Mouse (Mus musculus) CH12.LX (cell line): ENCODE data around the gene Pjvk. TPM values are rescaled to one million over a fixed set of nuclear protein-coding genes. Genes with fewer than 3 reads are reported as not detected.

Experiments
- DNase-seq: peaks from one replicate; pipeline ENCODE4 v3.0.0-alpha.2; 2013; ENCODE audit errors: extremely low read depth
- H3K27ac ChIP-seq: 2 replicates; pipeline ENCODE4 v1.5.1; 2012; ENCODE audit warnings: low read depth, mild to moderate bottlenecking, control low read depth, moderate library complexity; ENCODE audit not compliant: insufficient read depth
- H3K27me3 ChIP-seq: replicated peaks from 2 replicates; pipeline ENCODE3; 2012; ENCODE audit warnings: inconsistent platforms
- H3K36me3 ChIP-seq, 2 experiments: replicated peaks in 1 of 2; 2 replicates each; pipeline versions ENCODE3 to v1.6.1; 2012; ENCODE audit warnings: inconsistent platforms in 1 of 2, low read length in 1 of 2, mild to moderate bottlenecking in 1 of 2, mixed read lengths in 1 of 2, moderate library complexity in 1 of 2; ENCODE audit not compliant: control insufficient read depth in 1 of 2, insufficient read depth in 1 of 2
- H3K4me1 ChIP-seq, 2 experiments: 2 replicates each; pipeline ENCODE4 v1.6.1; 2012; ENCODE audit warnings: inconsistent platforms in 1 of 2, moderate library complexity in 1 of 2; ENCODE audit not compliant: insufficient read depth in 2 of 2, control insufficient read depth in 1 of 2
- H3K4me2 ChIP-seq: 2 replicates; pipeline ENCODE4 v1.6.1; 2012; ENCODE audit warnings: low read depth, mild to moderate bottlenecking, control low read depth; ENCODE audit not compliant: poor library complexity, insufficient read depth, severe bottlenecking
- H3K4me3 ChIP-seq, 3 experiments: fragments of 150-350 bp in 1 of 3; sonication (generic) in 1 of 3; replicated peaks in 1 of 3; 2 replicates each; pipeline versions ENCODE3 to v1.5.1; 2011 to 2012; ENCODE audit warnings: low read depth in 2 of 3, low read length in 2 of 3, mild to moderate bottlenecking in 2 of 3, moderate library complexity in 2 of 3, control low read depth in 1 of 3, improper control_type of control experiment in 1 of 3, inconsistent platforms in 1 of 3, mixed read lengths in 1 of 3; ENCODE audit not compliant: poor library complexity in 1 of 3
- H3K79me2 ChIP-seq: replicated peaks from 2 replicates; pipeline ENCODE4 v1.6.1; 2012; ENCODE audit warnings: mild to moderate bottlenecking, moderate library complexity; ENCODE audit not compliant: control insufficient read depth, poor library complexity, insufficient read depth, severe bottlenecking; ENCODE audit errors: extremely low read depth
- H3K9ac ChIP-seq: 2 replicates; pipeline ENCODE4 v1.6.1; 2012; ENCODE audit warnings: low read depth, mild to moderate bottlenecking, control low read depth, moderate library complexity; ENCODE audit not compliant: insufficient read depth
- H3K9me3 ChIP-seq: replicated peaks from 2 replicates; pipeline ENCODE3; 2012; ENCODE audit warnings: low read length, inconsistent platforms, mixed read lengths
- BHLHE40 ChIP-seq: IDR thresholded peaks from 2 replicates; pipeline ENCODE4 v1.6.1; 2011; ENCODE audit warnings: mild to moderate bottlenecking, low read depth, low read length, improper control_type of control experiment
- CHD1 ChIP-seq: IDR thresholded peaks from 2 replicates; pipeline ENCODE4 v1.6.1; 2012; ENCODE audit warnings: low read depth, low read length, improper control_type of control experiment, inconsistent platforms
- CHD2 ChIP-seq: IDR thresholded peaks from 2 replicates; pipeline ENCODE4 v1.6.1; 2011; ENCODE audit warnings: low read length, improper control_type of control experiment
- CTCF ChIP-seq, 2 experiments: IDR thresholded peaks in 1 of 2; conservative IDR thresholded peaks in 1 of 2; 2 replicates each; pipeline ENCODE4 v1.5.1; 2011 to 2012; ENCODE audit warnings: low read depth in 2 of 2, low read length in 2 of 2, improper control_type of control experiment in 1 of 2, inconsistent platforms in 1 of 2, mild to moderate bottlenecking in 1 of 2, moderate library complexity in 1 of 2
- E2F4 ChIP-seq: IDR thresholded peaks from 2 replicates; pipeline ENCODE4 v1.6.1; 2011; ENCODE audit warnings: low read depth, low read length, improper control_type of control experiment; ENCODE audit not compliant: insufficient replicate concordance
- ELF1 ChIP-seq: IDR thresholded peaks from 2 replicates; pipeline ENCODE4 v1.6.1; 2014; ENCODE audit warnings: low read depth, mild to moderate bottlenecking, inconsistent platforms, low read length, improper control_type of control experiment
- EP300 ChIP-seq: IDR thresholded peaks from 2 replicates; pipeline ENCODE4 v1.6.1; 2011; ENCODE audit warnings: low read length, improper control_type of control experiment
- ETS1 ChIP-seq: conservative IDR thresholded peaks from 2 replicates; pipeline ENCODE4 v1.6.1; 2012; ENCODE audit warnings: low read depth, mild to moderate bottlenecking, inconsistent platforms, low read length, improper control_type of control experiment, moderate library complexity
- GABPA ChIP-seq: IDR thresholded peaks from 2 replicates; pipeline ENCODE4 v1.6.1; 2012; ENCODE audit warnings: low read depth, low read length, improper control_type of control experiment, inconsistent platforms; ENCODE audit not compliant: insufficient replicate concordance
- HCFC1 ChIP-seq: IDR thresholded peaks from 2 replicates; pipeline ENCODE4 v1.6.1; 2012; ENCODE audit warnings: low read depth, mild to moderate bottlenecking, inconsistent platforms, low read length, improper control_type of control experiment
- IRF4 ChIP-seq: IDR thresholded peaks from 2 replicates; pipeline ENCODE4 v1.6.1; 2014; ENCODE audit warnings: low read depth, mild to moderate bottlenecking, inconsistent platforms, low read length, improper control_type of control experiment
- JUN ChIP-seq: IDR thresholded peaks from 2 replicates; pipeline ENCODE4 v1.6.1; 2011; ENCODE audit warnings: low read depth, mild to moderate bottlenecking, low read length, improper control_type of control experiment, moderate library complexity; ENCODE audit not compliant: insufficient read depth
- JUND ChIP-seq: conservative IDR thresholded peaks from 2 replicates; pipeline ENCODE4 v1.6.1; 2011; ENCODE audit warnings: low read depth, low read length, improper control_type of control experiment
- KAT2A ChIP-seq: IDR thresholded peaks from 2 replicates; pipeline ENCODE4 v1.6.1; 2012; ENCODE audit warnings: low read length, improper control_type of control experiment, inconsistent platforms; ENCODE audit not compliant: insufficient replicate concordance
- MAFK ChIP-seq: IDR thresholded peaks from 2 replicates; pipeline ENCODE4 v1.6.1; 2011; ENCODE audit warnings: low read length, improper control_type of control experiment; ENCODE audit not compliant: insufficient replicate concordance
- MAX ChIP-seq: IDR thresholded peaks from 2 replicates; pipeline ENCODE4 v1.6.1; 2011; ENCODE audit warnings: low read length, improper control_type of control experiment
- MAZ ChIP-seq: IDR thresholded peaks from 2 replicates; pipeline ENCODE4 v1.6.1; 2012; ENCODE audit warnings: low read depth, mild to moderate bottlenecking, inconsistent platforms, low read length, improper control_type of control experiment, moderate library complexity
- MEF2A ChIP-seq: IDR thresholded peaks from 2 replicates; pipeline ENCODE4 v1.6.1; 2014; ENCODE audit warnings: low read depth, mild to moderate bottlenecking, inconsistent platforms, low read length, improper control_type of control experiment, borderline replicate concordance
- MXI1 ChIP-seq: IDR thresholded peaks from 2 replicates; pipeline ENCODE4 v1.6.1; 2011; ENCODE audit warnings: mild to moderate bottlenecking, low read depth, low read length, improper control_type of control experiment
- MYC ChIP-seq: IDR thresholded peaks from 2 replicates; pipeline ENCODE4 v1.6.1; 2011; ENCODE audit warnings: low read depth, mild to moderate bottlenecking, improper control_type of control experiment, low read length
- NELFE ChIP-seq: IDR thresholded peaks from 2 replicates; pipeline ENCODE4 v1.6.1; 2011; ENCODE audit warnings: low read depth, low read length, improper control_type of control experiment
- NRF1 ChIP-seq: IDR thresholded peaks from 2 replicates; pipeline ENCODE4 v1.6.1; 2014; ENCODE audit warnings: low read depth, mild to moderate bottlenecking, inconsistent platforms, low read length, improper control_type of control experiment, moderate library complexity
- PAX5 ChIP-seq: IDR thresholded peaks from 2 replicates; pipeline ENCODE4 v1.6.1; 2012; ENCODE audit warnings: low read length, inconsistent platforms, mixed read lengths
- POLR2A ChIP-seq: IDR thresholded peaks from 2 replicates; pipeline ENCODE4 v1.6.1; 2011; ENCODE audit warnings: low read depth, mild to moderate bottlenecking, improper control_type of control experiment, low read length
- POLR2AphosphoS2 ChIP-seq: IDR thresholded peaks from 2 replicates; pipeline ENCODE4 v1.6.1; 2011; ENCODE audit warnings: low read depth, low read length, improper control_type of control experiment
- RAD21 ChIP-seq: IDR thresholded peaks from 2 replicates; pipeline ENCODE4 v1.6.1; 2011; ENCODE audit warnings: low read depth, mild to moderate bottlenecking, low read length, improper control_type of control experiment, moderate library complexity
- RCOR1 ChIP-seq: conservative IDR thresholded peaks from 2 replicates; pipeline ENCODE4 v1.6.1; 2012; ENCODE audit warnings: low read depth, mild to moderate bottlenecking, inconsistent platforms, low read length, improper control_type of control experiment
- SIN3A ChIP-seq: IDR thresholded peaks from 2 replicates; pipeline ENCODE4 v1.6.1; 2012; ENCODE audit warnings: low read length, improper control_type of control experiment, inconsistent platforms
- SMC3 ChIP-seq: IDR thresholded peaks from 2 replicates; pipeline ENCODE4 v1.6.1; 2011; ENCODE audit warnings: low read depth, low read length, improper control_type of control experiment
- TBP ChIP-seq: conservative IDR thresholded peaks from 2 replicates; pipeline ENCODE4 v1.6.1; 2011; ENCODE audit warnings: low read depth, low read length, improper control_type of control experiment
- TCF12 ChIP-seq: IDR thresholded peaks from 2 replicates; pipeline ENCODE4 v1.6.1; 2014; ENCODE audit warnings: low read depth, mild to moderate bottlenecking, inconsistent platforms, low read length, improper control_type of control experiment
- UBTF ChIP-seq: IDR thresholded peaks from 2 replicates; pipeline ENCODE4 v1.6.1; 2012; ENCODE audit warnings: low read depth, mild to moderate bottlenecking, inconsistent platforms, low read length, improper control_type of control experiment, moderate library complexity
- USF1 ChIP-seq: IDR thresholded peaks from 2 replicates; pipeline ENCODE4 v1.6.1; 2014; ENCODE audit warnings: low read depth, mild to moderate bottlenecking, inconsistent platforms, low read length, improper control_type of control experiment
- USF2 ChIP-seq: conservative IDR thresholded peaks from 2 replicates; pipeline ENCODE4 v1.6.1; 2011; ENCODE audit warnings: low read depth, low read length, improper control_type of control experiment
- ZC3H11A ChIP-seq: IDR thresholded peaks from 2 replicates; pipeline ENCODE4 v1.6.1; 2012; ENCODE audit warnings: low read depth, mild to moderate bottlenecking, inconsistent platforms, low read length, improper control_type of control experiment
- ZKSCAN1 ChIP-seq: IDR thresholded peaks from 2 replicates; pipeline ENCODE4 v1.6.1; 2012; ENCODE audit warnings: low read depth, inconsistent platforms, low read length, improper control_type of control experiment, borderline replicate concordance
- ZMIZ1 ChIP-seq: IDR thresholded peaks from 2 replicates; pipeline ENCODE4 v1.6.1; 2012; ENCODE audit warnings: low read depth, mild to moderate bottlenecking, inconsistent platforms, low read length, improper control_type of control experiment
- ZNF384 ChIP-seq: IDR thresholded peaks from 2 replicates; pipeline ENCODE4 v1.6.1; 2012; ENCODE audit warnings: low read depth, low read length, improper control_type of control experiment, inconsistent platforms
- dilution Hi-C: fragments of 300-500 bp; cut with MboI; formaldehyde crosslinking; loops from 2 replicates; pipeline ENCODE4 v1.14.3; 2020; ENCODE audit warnings: low sequenced_read_pairs; ENCODE audit not compliant: extremely low pct_unique_long_range_greater_than_20kb, extremely low pct_ligation_motif_present
- in situ Hi-C: fragments of 300-500 bp; cut with MboI; formaldehyde crosslinking; loops from 3 replicates; pipeline ENCODE4 v1.14.3; 2019; ENCODE audit warnings: low sequenced_read_pairs, low pct_ligation_motif_present, low pct_unique_long_range_greater_than_20kb, mixed read lengths
- polyA plus RNA-seq: library from polyadenylated mRNA; unstranded; fragments of >175 nt; gene quantifications from 2 replicates; pipeline ENCODE4 v1.2.1, GENCODE M21; 2012; ENCODE audit warnings: low read depth; ENCODE audit not compliant: insufficient read length
- total RNA-seq, 2 experiments: library from RNA; depleted of rRNA; stranded (reverse); fragments of 300-350 nt in 1 of 2; fragments of >200 nt in 1 of 2; gene quantifications; 2 replicates each; pipeline ENCODE4 v1.2.3; 2012 to 2014

The Pjvk gene
- total and polyA plus RNA-seq, 3 experiments, result not detected

GRCm38 (mm10) chr2:76676401-76677226, 28.3 kb downstream of the Pjvk start:
- Histone ChIP-seq H3K27ac (no peak overlapping the region), H3K27me3 (no peaks in the 10 kb centered on the region), H3K4me3 (peak overlapping the region; percentile 72 to 92 (median 81)), H3K4me2 (peak overlapping the region; percentile 57), H3K9me3 (no peaks in the 10 kb centered on the region), H3K79me2 (peaks cover 48% of the 10 kb centered on the region), H3K9ac (peak overlapping the region; percentile 82), H3K4me1 (peaks cover 7 to 34% of the 10 kb centered on the region in 2 experiments; a peak in 3 of 4 replicates), H3K36me3 (peaks cover 23 to 34% of the 10 kb centered on the region in 2 experiments)
- in situ Hi-C loops, result no loop called here
- TF ChIP-seq TBP (no peak), ELF1 (no peak), USF2 (no peak), NRF1 (no peak), ETS1 (no peak), MEF2A (peak; percentile 37; the same call in 1 of the 2 replicates), CTCF (conservative IDR thresholded peaks at IDR 0.05 in 1 of 2, IDR thresholded peaks at IDR 0.05 in 1 of 2; ENCODE audit: low read depth in 2 of 2, low read length in 2 of 2) (no peak), PAX5 (no peak), MAX (peak; percentile 59; the same call in 1 of the 2 replicates), POLR2AphosphoS2 (peak; percentile 30; the same call in 1 of the 2 replicates), HCFC1 (no peak), JUND (no peak), SIN3A (peak; percentile 70), SMC3 (no peak), MYC (no peak; the same call in 1 of the 2 replicates), ZKSCAN1 (no peak), USF1 (no peak), UBTF (no peak), IRF4 (0 out of 2 replicates have a peak, but pooled peaks have one; percentile 26), ZNF384 (no peak), MAFK (no peak), NELFE (peak; percentile 14; the same call in 1 of the 2 replicates), BHLHE40 (0 out of 2 replicates have a peak, but pooled peaks have one; percentile 15), KAT2A (no peak), TCF12 (no peak), E2F4 (no peak), CHD1 (no peak), ZC3H11A (no peak), EP300 (peak; percentile 38; the same call in 1 of the 2 replicates), JUN (no peak), CHD2 (no peak), RCOR1 (0 out of 2 replicates have a peak, but pooled peaks have one; percentile 44), MAZ (no peak), RAD21 (no peak), POLR2A (no peak), MXI1 (no peak; the same call in 1 of the 2 replicates), ZMIZ1 (no peak), GABPA (no peak)
- dilution Hi-C loops, result no loop called here
- DNase-seq, result peak; percentile 52
